Mouse (Mus musculus): ENCODE measurements at regions not wholly inside any gene's neighbourhood (a gene's known extent, or its start where the extent isn't known, plus 50 kb on each side); places are given as distances from the start of the nearest gene placed in this dataset.
A peak's percentile ranks its signal among the peaks of the same experiment; 100 is the strongest.

GRCm38 (mm10) chr2:158922766-158923165 lies 128.2 kb downstream of the Dhx35 start:
- Histone ChIP-seq H3K27me3 (ENCODE audit: insufficient read depth, low read length) (no peaks in the 10 kb centered on the region), H3K4me3 (ENCODE audit: low read depth, low read length) (no peak overlapping the region), H3K36me3 (ENCODE audit: insufficient read depth) (no peaks in the 10 kb centered on the region), H3K4me2 (no peak overlapping the region), H3K4me1 (ENCODE audit: insufficient read depth) (no peaks in the 10 kb centered on the region), H3K9me3 (ENCODE audit: low read depth, low read length) (no peaks in the 10 kb centered on the region), H3K27ac (ENCODE audit: low read depth) (no peak overlapping the region), H3K9ac (no peak overlapping the region)
- DNase-seq (peak; percentile 71), ATAC-seq (ENCODE audit: insufficient read depth) (no peak)
- no peak for TF ChIP-seq CTCF (IDR thresholded peaks at IDR 0.05; ENCODE audit: low read depth)
- 34% methylated on average over 5 of the region's 5 CpGs for WGBS

GRCm38 (mm10) chr2:158929507-158929906 lies 134.9 kb downstream of the Dhx35 start:
- Histone ChIP-seq H3K4me3 (ENCODE audit: low read depth, low read length) (no peak overlapping the region), H3K9me3 (ENCODE audit: low read depth, low read length) (no peaks in the 10 kb centered on the region), H3K4me2 (no peak overlapping the region), H3K27me3 (ENCODE audit: insufficient read depth, low read length) (no peaks in the 10 kb centered on the region), H3K36me3 (ENCODE audit: insufficient read depth) (no peaks in the 10 kb centered on the region), H3K27ac (ENCODE audit: low read depth) (no peak overlapping the region), H3K4me1 (ENCODE audit: insufficient read depth) (no peaks in the 10 kb centered on the region), H3K9ac (no peak overlapping the region)
- DNase-seq (no peak), ATAC-seq (ENCODE audit: insufficient read depth) (no peak)
- 60% methylated on average over 9 of the region's 9 CpGs for WGBS
- no peak for TF ChIP-seq CTCF (IDR thresholded peaks at IDR 0.05; ENCODE audit: low read depth)

GRCm38 (mm10) chr2:158937948-158938565 lies 143.4 kb downstream of the Dhx35 start:
- no peaks in the 10 kb centered on the region for H3K4me1 ChIP-seq (ENCODE audit: insufficient read depth)
- ATAC-seq (ENCODE audit: insufficient read depth) (no peak), DNase-seq (no peak)
- WGBS = 85% methylated on average over 2 of the region's 2 CpGs
- no peak overlapping the region for H3K4me2 ChIP-seq
- H3K36me3 ChIP-seq (ENCODE audit: insufficient read depth) = no peaks in the 10 kb centered on the region
- no peak overlapping the region for H3K4me3 ChIP-seq (ENCODE audit: low read depth, low read length)
- no peaks in the 10 kb centered on the region for H3K9me3 ChIP-seq (ENCODE audit: low read depth, low read length)
- H3K9ac ChIP-seq = no peak overlapping the region
- no peak for TF ChIP-seq CTCF (IDR thresholded peaks at IDR 0.05; ENCODE audit: low read depth)
- H3K27ac ChIP-seq (ENCODE audit: low read depth) = no peak overlapping the region
- H3K27me3 ChIP-seq (ENCODE audit: insufficient read depth, low read length) = no peaks in the 10 kb centered on the region

DNA sequence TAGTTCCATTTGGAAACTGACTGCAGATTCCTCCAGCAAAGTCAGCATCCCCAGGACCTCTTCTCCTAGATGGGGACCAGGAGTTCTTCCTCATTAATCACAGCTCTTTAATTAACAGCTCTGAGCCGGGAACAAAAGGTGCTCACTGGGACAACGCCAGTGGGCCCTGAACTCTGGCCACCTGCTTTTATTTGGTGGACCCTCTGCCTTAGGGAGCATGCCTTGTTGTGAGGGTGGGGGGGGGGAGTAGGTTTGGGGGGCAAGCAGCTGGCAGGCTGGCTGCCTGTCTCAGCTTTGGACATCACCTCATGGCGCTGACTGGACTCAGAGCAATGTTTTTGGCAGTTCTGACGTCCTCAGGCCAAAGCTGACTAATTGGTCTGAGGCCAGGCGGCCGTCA lies 154.8 kb downstream of the Dhx35 start:
- no peak for TF ChIP-seq CTCF (IDR thresholded peaks at IDR 0.05; ENCODE audit: low read depth)
- no peak for ATAC-seq (ENCODE audit: insufficient read depth)

GRCm38 (mm10) chr2:158951061-158951460 lies 156.5 kb downstream of the Dhx35 start:
- Histone ChIP-seq H3K9ac (no peak overlapping the region), H3K4me2 (no peak overlapping the region), H3K9me3 (ENCODE audit: low read depth, low read length) (no peaks in the 10 kb centered on the region), H3K4me3 (ENCODE audit: low read depth, low read length) (no peak overlapping the region), H3K27me3 (ENCODE audit: insufficient read depth, low read length) (no peaks in the 10 kb centered on the region), H3K27ac (ENCODE audit: low read depth) (no peak overlapping the region), H3K36me3 (ENCODE audit: insufficient read depth) (no peaks in the 10 kb centered on the region), H3K4me1 (ENCODE audit: insufficient read depth) (no peaks in the 10 kb centered on the region)
- DNase-seq = peak; percentile 50
- TF ChIP-seq CTCF (IDR thresholded peaks at IDR 0.05; ENCODE audit: low read depth) = no peak
- 34% methylated on average over 3 of the region's 3 CpGs for WGBS
- ATAC-seq (ENCODE audit: insufficient read depth) = no peak

More for the DNA sequence above, 154.8 kb downstream of the Dhx35 start:
- Histone ChIP-seq H3K4me3 (ENCODE audit: low read depth, low read length) (no peak overlapping the region), H3K4me2 (no peak overlapping the region), H3K9ac (no peak overlapping the region), H3K36me3 (ENCODE audit: insufficient read depth) (no peaks in the 10 kb centered on the region), H3K9me3 (ENCODE audit: low read depth, low read length) (no peaks in the 10 kb centered on the region), H3K4me1 (ENCODE audit: insufficient read depth) (no peaks in the 10 kb centered on the region), H3K27ac (ENCODE audit: low read depth) (no peak overlapping the region), H3K27me3 (ENCODE audit: insufficient read depth, low read length) (no peaks in the 10 kb centered on the region)
- 44% methylated on average over 6 of the region's 6 CpGs for WGBS
- no peak for DNase-seq

GRCm38 (mm10) chr2:158956888-158957287 lies 162.3 kb downstream of the Dhx35 start:
- no peak for TF ChIP-seq CTCF (IDR thresholded peaks at IDR 0.05; ENCODE audit: low read depth)
- no peak for ATAC-seq (ENCODE audit: insufficient read depth)

GRCm38 (mm10) chr2:158965003-158965665 lies 170.5 kb downstream of the Dhx35 start:
- no peak for TF ChIP-seq CTCF (IDR thresholded peaks at IDR 0.05; ENCODE audit: low read depth)
- peak; percentile 93 for ATAC-seq (ENCODE audit: insufficient read depth)
- Histone ChIP-seq H3K36me3 (ENCODE audit: insufficient read depth) (no peaks in the 10 kb centered on the region), H3K4me3 (ENCODE audit: low read depth, low read length) (no peak overlapping the region), H3K27me3 (ENCODE audit: insufficient read depth, low read length) (no peaks in the 10 kb centered on the region), H3K9me3 (ENCODE audit: low read depth, low read length) (no peaks in the 10 kb centered on the region), H3K27ac (ENCODE audit: low read depth) (no peak overlapping the region), H3K4me2 (no peak overlapping the region), H3K9ac (no peak overlapping the region), H3K4me1 (ENCODE audit: insufficient read depth) (no peaks in the 10 kb centered on the region)
- DNase-seq = peak; percentile 88
- WGBS = 34% methylated on average over 6 of the region's 6 CpGs

More at GRCm38 (mm10) chr2:158956888-158957287, 162.3 kb downstream of the Dhx35 start:
- H3K4me2 ChIP-seq = no peak overlapping the region
- DNase-seq = no peak
- H3K9ac ChIP-seq = no peak overlapping the region
- no peaks in the 10 kb centered on the region for H3K4me1 ChIP-seq (ENCODE audit: insufficient read depth)
- H3K36me3 ChIP-seq (ENCODE audit: insufficient read depth) = no peaks in the 10 kb centered on the region
- H3K27ac ChIP-seq (ENCODE audit: low read depth) = no peak overlapping the region
- H3K4me3 ChIP-seq (ENCODE audit: low read depth, low read length) = no peak overlapping the region
- H3K27me3 ChIP-seq (ENCODE audit: insufficient read depth, low read length) = no peaks in the 10 kb centered on the region
- no peaks in the 10 kb centered on the region for H3K9me3 ChIP-seq (ENCODE audit: low read depth, low read length)
- WGBS = 43% methylated on average over 11 of the region's 11 CpGs

Data from lung, embryonic 14.5 days (tissue).